Mouse (Mus musculus) forebrain, embryonic 11.5 days (tissue): ENCODE results near the gene Ddx47. TPM values are rescaled to one million over a fixed set of nuclear protein-coding genes. Genes with fewer than 3 reads are reported as not detected.

Source experiments
- ATAC-seq: fragments of 200-750 bp; cut with Nextera tagmentation; replicated peaks from 2 replicates; pipeline ENCODE4 v1.8.0; 2017; ENCODE audit warnings: moderate TSS enrichment; ENCODE audit not compliant: low FRiP score
- DNase-seq: peaks from one replicate; pipeline ENCODE4 v3.0.0-alpha.2; 2017; ENCODE audit warnings: low spot score
- H3K27ac ChIP-seq: fragments of 300-500 bp; sonication (generic); 2 replicates; pipeline ENCODE4 v1.5.1; 2014; ENCODE audit warnings: low read depth, low read length
- H3K27me3 ChIP-seq: fragments of 300-500 bp; sonication (generic); 2 replicates; pipeline ENCODE4 v1.6.1; 2014; ENCODE audit warnings: mild to moderate bottlenecking, low read length, mixed read lengths; ENCODE audit not compliant: control insufficient read depth, insufficient read depth
- H3K36me3 ChIP-seq: fragments of 300-500 bp; sonication (generic); 2 replicates; pipeline ENCODE4 v1.6.1; 2014; ENCODE audit warnings: mild to moderate bottlenecking, low read length, moderate library complexity, mixed read lengths; ENCODE audit not compliant: control insufficient read depth, insufficient read depth
- H3K4me1 ChIP-seq: fragments of 300-500 bp; sonication (generic); replicated peaks from 2 replicates; pipeline ENCODE4 v1.6.1; 2014; ENCODE audit warnings: low read length, mixed read lengths; ENCODE audit not compliant: control insufficient read depth, insufficient read depth
- H3K4me2 ChIP-seq: fragments of 300-500 bp; sonication (generic); 2 replicates; pipeline ENCODE4 v1.6.1; 2014; ENCODE audit warnings: low read depth, mild to moderate bottlenecking, low read length, moderate library complexity, mixed read lengths; ENCODE audit not compliant: severe bottlenecking
- H3K4me3 ChIP-seq: fragments of 300-500 bp; sonication (generic); 2 replicates; pipeline ENCODE4 v1.5.1; 2014; ENCODE audit warnings: low read depth, low read length
- H3K9ac ChIP-seq: fragments of 300-500 bp; sonication (generic); 2 replicates; pipeline ENCODE4 v1.6.1; 2014; ENCODE audit warnings: low read length
- H3K9me3 ChIP-seq: fragments of 300-500 bp; sonication (generic); 2 replicates; pipeline ENCODE4 v1.6.1; 2016; ENCODE audit warnings: low read length, mixed read lengths; ENCODE audit not compliant: control insufficient read depth
- WGBS: fragments of 180-500 bp; shearing (Covaris S2); extraction: QIAGEN DNeasy Blood & Tissue Kit; methylation state at CpG from one replicate; pipeline ENCODE4 v1.1.7; 2014; 5-methylcytosine and 5-hydroxymethylcytosine counted together
- polyA plus RNA-seq: library from polyadenylated mRNA; unstranded; fragments of >200 nt; fragmentation: Nextera tagmentation; extraction: Ambion mirVana; gene quantifications from 2 replicates; pipeline ENCODE4 v1.2.1, GENCODE M21; 2014

Ddx47 gene
- polyA plus RNA-seq, 1 experiment from 2014 or later = 105 TPM

DNA sequence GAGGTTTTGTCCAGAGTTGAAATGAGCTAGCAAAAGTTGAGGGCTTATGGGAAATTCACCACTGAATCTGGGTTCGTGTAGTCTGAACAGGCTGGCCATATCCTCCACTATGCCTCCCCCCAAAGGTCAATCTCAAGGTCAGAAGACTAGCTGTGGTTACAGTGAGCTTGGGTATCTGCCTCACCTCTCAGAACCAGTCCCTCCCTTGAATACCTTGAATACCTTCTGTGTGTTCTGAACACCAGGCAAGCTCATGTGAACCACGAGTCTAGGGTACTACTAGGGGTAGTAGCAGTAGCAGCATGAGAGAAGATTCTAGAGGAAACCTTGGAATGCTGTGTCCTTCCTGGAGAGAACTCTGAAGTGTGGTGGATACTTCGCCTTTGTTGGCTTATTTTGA lies 10.2 kb downstream of the Ddx47 start:
- H3K36me3 ChIP-seq = peaks cover 28% of the 10 kb centered on the region; the same call in 1 of the 2 replicates

DNA sequence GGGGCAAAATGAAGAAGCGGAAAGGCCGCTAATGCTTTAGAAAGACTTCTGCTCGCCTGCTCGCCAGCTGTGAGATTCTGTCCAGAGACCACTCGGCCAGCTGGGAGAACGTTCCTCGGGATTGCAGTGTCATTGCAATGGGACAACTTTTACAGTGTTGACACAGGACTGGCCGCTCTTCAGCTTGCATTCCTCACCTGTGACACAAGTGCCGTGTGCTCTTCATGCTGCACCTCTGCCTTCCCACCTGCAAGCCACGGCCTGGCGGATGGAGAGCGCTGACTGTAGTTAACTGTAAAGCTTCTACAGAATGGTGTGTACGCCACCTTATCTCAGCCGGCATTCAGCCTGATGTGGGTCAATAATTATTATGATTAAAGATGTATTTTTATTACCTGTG lies 12.0 kb downstream of the Ddx47 start:
- Histone ChIP-seq H3K4me1 (no peaks in the 10 kb centered on the region), H3K27me3 (no peaks in the 10 kb centered on the region), H3K4me2 (no peak overlapping the region), H3K27ac (no peak overlapping the region), H3K4me3 (no peak overlapping the region), H3K36me3 (peaks cover 17% of the 10 kb centered on the region; the same call in 1 of the 2 replicates), H3K9me3 (no peaks in the 10 kb centered on the region), H3K9ac (no peak overlapping the region)
- DNase-seq = no peak
- no peak for ATAC-seq
- 94% methylated on average over 14 of the region's 14 CpGs for WGBS

More for the DNA sequence above, 10.2 kb downstream of the Ddx47 start:
- WGBS = 89% methylated on average over 3 of the region's 3 CpGs
- H3K9me3 ChIP-seq = no peaks in the 10 kb centered on the region
- H3K4me1 ChIP-seq = no peaks in the 10 kb centered on the region
- no peak overlapping the region for H3K27ac ChIP-seq
- ATAC-seq (no peak), DNase-seq (no peak)
- no peak overlapping the region for H3K4me3 ChIP-seq
- H3K27me3 ChIP-seq = no peaks in the 10 kb centered on the region
- H3K4me2 ChIP-seq = no peak overlapping the region
- H3K9ac ChIP-seq = no peak overlapping the region

DNA sequence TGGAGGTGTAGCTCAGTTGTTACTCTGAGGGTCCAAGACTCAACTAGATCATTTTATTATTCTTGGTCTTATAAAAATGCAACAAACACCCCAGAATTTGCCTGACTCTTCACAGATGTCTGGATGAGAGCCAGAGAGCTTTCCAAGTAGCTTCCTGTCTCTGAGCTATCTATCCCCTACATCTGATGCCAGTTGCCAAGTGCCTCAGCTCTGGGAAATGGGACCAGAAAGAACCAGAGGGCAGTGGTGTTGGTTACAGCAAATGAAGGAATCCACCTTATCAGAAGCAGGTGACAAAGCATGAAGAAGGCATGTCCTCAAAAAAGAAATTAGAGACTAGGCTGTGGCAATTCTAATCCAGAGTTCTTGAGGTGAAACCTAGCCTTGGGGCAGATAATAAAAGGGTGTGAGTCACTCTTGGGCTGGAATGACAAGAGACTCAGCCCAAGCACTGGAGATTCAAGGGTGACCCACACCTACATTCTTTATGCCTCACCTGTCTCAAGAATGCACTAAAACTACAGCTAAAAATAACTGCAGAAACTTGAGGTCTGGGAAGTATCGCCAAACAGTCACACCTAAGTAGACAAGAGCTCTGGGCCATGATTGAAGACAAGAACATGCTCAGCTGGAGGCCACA lies 13.5 kb downstream of the Ddx47 start:
- ATAC-seq (no peak), DNase-seq (no peak)
- Histone ChIP-seq H3K9ac (no peak overlapping the region), H3K27me3 (no peaks in the 10 kb centered on the region), H3K4me2 (no peak overlapping the region), H3K9me3 (no peaks in the 10 kb centered on the region), H3K27ac (no peak overlapping the region), H3K4me1 (no peaks in the 10 kb centered on the region), H3K36me3 (peaks cover 15% of the 10 kb centered on the region; the same call in 1 of the 2 replicates), H3K4me3 (no peak overlapping the region)
- WGBS = 97% methylated on average over 1 of the region's 1 CpGs

DNA sequence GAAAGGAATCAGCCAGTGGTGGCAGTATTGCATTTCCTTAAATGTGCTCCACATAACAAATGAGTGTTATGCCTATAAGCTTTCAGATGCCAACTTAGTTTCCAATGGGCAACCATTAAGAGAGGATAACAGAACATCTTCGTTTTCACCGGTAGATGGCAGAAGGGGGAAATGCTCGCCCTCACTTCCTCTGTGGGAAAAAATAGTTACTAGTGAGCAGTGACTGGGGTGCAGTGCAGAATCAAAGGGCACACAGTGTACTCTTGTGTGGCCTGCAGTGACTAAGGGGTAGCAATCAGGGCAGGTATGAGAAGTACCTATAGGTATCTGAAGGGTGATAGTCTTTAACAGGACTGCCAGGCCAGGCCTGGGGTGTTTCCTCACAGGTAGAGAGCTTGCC lies 14.8 kb downstream of the Ddx47 start:
- Histone ChIP-seq H3K27ac (no peak overlapping the region), H3K4me2 (no peak overlapping the region), H3K4me1 (no peaks in the 10 kb centered on the region), H3K36me3 (peaks cover 13% of the 10 kb centered on the region; the same call in 1 of the 2 replicates), H3K9ac (no peak overlapping the region), H3K9me3 (no peaks in the 10 kb centered on the region), H3K4me3 (no peak overlapping the region), H3K27me3 (no peaks in the 10 kb centered on the region)
- ATAC-seq = 0 out of 2 replicates have a peak, but pooled peaks have one; percentile 49
- no peak for DNase-seq
- 10% methylated on average over 3 of the region's 3 CpGs for WGBS

GRCm38 (mm10) chr6:135026755-135027154 lies 15.3 kb downstream of the Ddx47 start:
- no peak for ATAC-seq
- Histone ChIP-seq H3K4me1 (no peaks in the 10 kb centered on the region), H3K4me3 (no peak overlapping the region), H3K27ac (no peak overlapping the region), H3K4me2 (no peak overlapping the region), H3K36me3 (peaks cover 8% of the 10 kb centered on the region; the same call in 1 of the 2 replicates), H3K9ac (no peak overlapping the region), H3K27me3 (no peaks in the 10 kb centered on the region), H3K9me3 (no peaks in the 10 kb centered on the region)
- WGBS = 83% methylated on average over 2 of the region's 2 CpGs
- no peak for DNase-seq

DNA sequence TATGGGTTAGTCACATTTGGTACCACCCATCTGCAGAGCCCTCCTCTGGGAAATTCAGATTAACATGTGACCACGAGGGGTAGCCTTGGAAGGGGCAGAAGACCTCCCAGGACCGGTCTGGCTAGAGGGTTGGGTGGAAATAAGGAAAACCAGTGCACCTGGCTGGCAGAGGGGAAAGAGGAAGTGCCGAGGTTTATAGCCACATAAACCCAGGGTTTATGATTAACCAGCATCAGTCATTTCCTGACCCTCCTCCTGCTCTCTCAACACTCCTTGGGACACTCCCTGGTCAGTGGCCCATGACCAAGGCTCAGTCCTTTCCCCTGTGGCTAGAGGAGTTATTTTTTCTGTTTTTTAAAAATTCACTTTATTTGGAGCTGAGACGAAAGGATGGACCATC lies 17.8 kb downstream of the Ddx47 start:
- Histone ChIP-seq H3K4me1 (no peaks in the 10 kb centered on the region), H3K9ac (no peak overlapping the region), H3K27me3 (no peaks in the 10 kb centered on the region), H3K4me3 (no peak overlapping the region), H3K27ac (no peak overlapping the region), H3K36me3 (no peaks in the 10 kb centered on the region), H3K9me3 (no peaks in the 10 kb centered on the region), H3K4me2 (no peak overlapping the region)
- 80% methylated on average over 4 of the region's 4 CpGs for WGBS
- DNase-seq (no peak), ATAC-seq (no peak)

DNA sequence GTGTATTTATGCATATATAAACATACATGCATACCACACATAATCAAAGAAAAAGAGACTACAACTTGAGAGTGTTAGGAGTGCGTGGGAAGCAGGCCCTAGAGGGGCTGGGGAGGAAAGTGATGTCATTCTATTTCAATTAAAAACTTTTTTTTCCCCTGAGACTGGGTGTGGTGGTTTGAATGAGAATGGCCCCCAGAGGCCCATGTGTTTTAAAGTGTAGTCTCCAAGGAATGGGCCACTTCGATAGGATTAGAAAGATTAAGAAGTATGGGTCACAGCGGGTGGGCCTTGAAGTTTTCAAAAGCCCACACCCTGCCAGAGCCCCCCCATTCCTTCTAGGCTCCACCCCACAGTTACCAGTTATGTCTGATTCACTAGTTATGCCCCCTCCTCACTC lies 27.3 kb downstream of the Ddx47 start:
- ATAC-seq (peak; percentile 64), DNase-seq (no peak)
- Histone ChIP-seq H3K4me3 (no peak overlapping the region), H3K9me3 (no peaks in the 10 kb centered on the region), H3K9ac (no peak overlapping the region), H3K27ac (no peak overlapping the region), H3K27me3 (peaks cover 3% of the 10 kb centered on the region; the same call in 1 of the 2 replicates), H3K36me3 (no peaks in the 10 kb centered on the region), H3K4me2 (no peak overlapping the region), H3K4me1 (peaks cover 2% of the 10 kb centered on the region; the same call in 1 of the 2 replicates)
- 29% methylated on average over 3 of the region's 3 CpGs for WGBS

DNA sequence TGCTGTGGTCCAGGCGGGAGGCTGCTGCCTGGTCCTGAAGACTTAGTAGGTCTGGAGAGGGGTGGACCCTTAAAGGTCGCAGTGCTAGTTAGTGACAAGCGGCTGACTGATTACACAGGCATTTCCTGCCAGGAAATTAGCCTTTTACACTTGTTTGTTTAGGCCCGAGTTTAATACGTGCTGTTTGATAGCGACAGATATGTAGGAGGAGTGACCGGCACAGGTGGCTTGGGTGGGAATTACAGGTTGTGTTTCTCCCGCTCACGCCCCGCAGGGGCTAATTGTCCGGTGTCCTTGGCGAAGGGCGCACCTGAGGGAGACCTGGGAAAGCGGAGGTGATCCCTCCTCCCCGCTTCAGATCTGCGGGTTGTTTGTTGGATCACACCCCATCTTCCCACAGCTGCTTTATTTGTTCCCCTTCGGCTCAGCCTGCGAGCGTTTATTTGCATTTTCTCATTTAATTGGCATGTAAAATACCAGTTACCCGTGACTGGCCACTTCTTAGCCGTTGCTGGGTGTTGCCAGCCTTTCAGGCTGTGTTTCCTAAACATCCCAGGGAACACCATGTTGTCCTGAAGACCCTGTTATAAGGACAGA lies 29.0 kb downstream of the Ddx47 start:
- Histone ChIP-seq H3K36me3 (no peaks in the 10 kb centered on the region), H3K4me2 (0 out of 2 replicates have a peak overlapping the region, but pooled peaks have one; percentile 26), H3K4me1 (peaks cover 2% of the 10 kb centered on the region; the same call in 1 of the 2 replicates), H3K4me3 (no peak overlapping the region), H3K9ac (no peak overlapping the region), H3K9me3 (no peaks in the 10 kb centered on the region), H3K27ac (no peak overlapping the region), H3K27me3 (peaks cover 3% of the 10 kb centered on the region; the same call in 1 of the 2 replicates)
- DNase-seq (no peak), ATAC-seq (no peak)
- 10% methylated on average over 21 of the region's 21 CpGs for WGBS
